In genomic region chr16:50596679-50597078, GRCm38 (mm10) we compare ENCODE assay signal across 1 mouse cellular context.
TF ChIP-seq lines count a peak whose summit lies in the region.

No protein-coding gene starts in this region.

TF ChIP-seq in CH12.LX, 34 proteins besides CTCF, POLR2A, EP300 and RAD21 (continued from another document):
- no peak for TF ChIP-seq TCF12 (IDR thresholded peaks at IDR 0.05; ENCODE audit: low read depth, low read length)
- TF ChIP-seq ZKSCAN1 (IDR thresholded peaks at IDR 0.05; ENCODE audit: borderline replicate concordance, low read depth, low read length), result no peak
- TF ChIP-seq UBTF (IDR thresholded peaks at IDR 0.05; ENCODE audit: low read depth, low read length), result no peak
- TF ChIP-seq USF2 (conservative IDR thresholded peaks at IDR 0.05; ENCODE audit: low read depth, low read length), result no peak
- TF ChIP-seq NELFE (IDR thresholded peaks at IDR 0.05; ENCODE audit: low read depth, low read length), result no peak
- TF ChIP-seq PAX5 (IDR thresholded peaks at IDR 0.05; ENCODE audit: low read length), result no peak
